Mouse (Mus musculus) megakaryocyte, embryonic 14.5 days (primary cell): ENCODE measurements around the gene Sbk3. TPM values are rescaled to one million over a fixed set of nuclear protein-coding genes. Genes with fewer than 3 reads are reported as not detected.

Source experiments
- H3K27me3 ChIP-seq: replicated peaks from 2 replicates; pipeline ENCODE3; 2012; ENCODE audit warnings: inconsistent platforms
- H3K36me3 ChIP-seq: replicated peaks from 2 replicates; pipeline ENCODE3; 2012; ENCODE audit warnings: low read length, inconsistent platforms, mixed read lengths
- H3K4me1 ChIP-seq: 2 replicates; pipeline ENCODE4 v1.6.1; 2012; ENCODE audit warnings: inconsistent platforms
- H3K4me3 ChIP-seq: replicated peaks from 2 replicates; pipeline ENCODE3; 2012; ENCODE audit warnings: moderate library complexity, mild to moderate bottlenecking, inconsistent platforms
- H3K9me3 ChIP-seq: 2 replicates; pipeline ENCODE4 v1.6.1; 2012; ENCODE audit warnings: inconsistent platforms
- FLI1 ChIP-seq: IDR thresholded peaks from 2 replicates; pipeline ENCODE4 v1.6.1; 2012; ENCODE audit warnings: low read length, inconsistent platforms, mixed read lengths
- GATA1 ChIP-seq: IDR thresholded peaks from 3 replicates; pipeline ENCODE4 v1.6.1; 2012; ENCODE audit warnings: mixed read lengths, low read length, inconsistent platforms, borderline replicate concordance
- polyA plus RNA-seq: library from polyadenylated mRNA; stranded (reverse); fragments of >175 nt; gene quantifications from 2 replicates; pipeline ENCODE4 v1.2.3, GENCODE M21; 2012; ENCODE audit warnings: low replicate concordance; ENCODE audit not compliant: insufficient read depth

The Sbk3 gene
- polyA plus RNA-seq, 1 experiment, result 0.06 TPM

- Histone ChIP-seq H3K9me3 (peaks cover 5% of the 10 kb centered on the region; the same call in 1 of the 2 replicates), H3K27me3 (peaks cover 2% of the 10 kb centered on the region), H3K4me1 (peaks cover 56% of the 10 kb centered on the region), H3K36me3 (peaks cover 51% of the 10 kb centered on the region), H3K4me3 (no peak overlapping the region)
- TF ChIP-seq GATA1 (no peak), FLI1 (no peak)
Measured at GRCm38 (mm10) chr7:4917494-4917893, 53.5 kb downstream of the Sbk3 start.

- Histone ChIP-seq H3K27me3 (no peaks in the 10 kb centered on the region), H3K4me3 (peak overlapping the region; percentile 99), H3K9me3 (peaks cover 5% of the 10 kb centered on the region; the same call in 1 of the 2 replicates), H3K36me3 (peaks cover 43% of the 10 kb centered on the region), H3K4me1 (peaks cover 42% of the 10 kb centered on the region)
- TF ChIP-seq FLI1 (no peak), GATA1 (no peak)
Measured at GRCm38 (mm10) chr7:4915669-4916416, 55.1 kb downstream of the Sbk3 start.

Other genes with a start within 250 kb of the Sbk3 start
- 0.43 TPM in 1 of 2 replicates, not detected in the other for gene Tmem150b, start 245.9 kb downstream of the Sbk3 start, polyA plus RNA-seq
- 241 and 733 TPM in 2 replicates for gene Kmt5c, start 231.1 kb downstream of the Sbk3 start, polyA plus RNA-seq
- gene Cox6b2, start 218.1 kb downstream of the Sbk3 start, polyA plus RNA-seq, result 47.7 and 94.6 TPM in 2 replicates
- gene Fam71e2, start 199.9 kb downstream of the Sbk3 start, polyA plus RNA-seq, result not detected in 2 replicates
- gene Il11, start 188.3 kb downstream of the Sbk3 start, polyA plus RNA-seq, result 0.26 and 1.9 TPM in 2 replicates
- gene Tmem190, start 188.2 kb downstream of the Sbk3 start, polyA plus RNA-seq, result not detected in 2 replicates
- 29.3 and 145 TPM in 2 replicates for gene Tmem238, start 181.5 kb downstream of the Sbk3 start, polyA plus RNA-seq
- gene Rpl28, start 178.3 kb downstream of the Sbk3 start, polyA plus RNA-seq, result 3,598 and 12,997 TPM in 2 replicates
- 217 and 258 TPM in 2 replicates for gene Ube2s, start 158.6 kb downstream of the Sbk3 start, polyA plus RNA-seq
- gene Shisa7, start 126.5 kb downstream of the Sbk3 start, polyA plus RNA-seq, result 0.07 TPM in 1 of 2 replicates, not detected in the other
- gene Isoc2b, start 100.9 kb downstream of the Sbk3 start, polyA plus RNA-seq, result 4.3 and 6.1 TPM in 2 replicates
- 7.2 and 17.1 TPM in 2 replicates for gene Isoc2a, start 94.0 kb downstream of the Sbk3 start, polyA plus RNA-seq
- not detected in 2 replicates for gene Gm36210, start 64.7 kb downstream of the Sbk3 start, polyA plus RNA-seq
- gene Zfp628, start 56.0 kb downstream of the Sbk3 start, polyA plus RNA-seq, result 33.6 and 53.4 TPM in 2 replicates
- gene Nat14, start 49.1 kb downstream of the Sbk3 start, polyA plus RNA-seq, result 0.51 TPM in 1 of 2 replicates, not detected in the other
- 0.09 and 1.5 TPM in 2 replicates for gene Ssc5d, start 45.4 kb downstream of the Sbk3 start, polyA plus RNA-seq
- gene Sbk2, start 6.8 kb downstream of the Sbk3 start, polyA plus RNA-seq, result 1.3 TPM in 1 of 2 replicates, not detected in the other
- 48.1 and 103 TPM in 2 replicates for gene Zfp579, start 25.0 kb upstream of the Sbk3 start, polyA plus RNA-seq
- gene Zfp524, start 43.2 kb upstream of the Sbk3 start, polyA plus RNA-seq, result 68.6 and 88.3 TPM in 2 replicates
- gene Fiz1, start 43.5 kb upstream of the Sbk3 start, polyA plus RNA-seq, result 17.2 and 28.0 TPM in 2 replicates
- not detected in 2 replicates for gene Gm44973, start 44.3 kb upstream of the Sbk3 start, polyA plus RNA-seq
- 30.6 and 81.9 TPM in 2 replicates for gene Zfp865, start 49.2 kb upstream of the Sbk3 start, polyA plus RNA-seq
- 7.3 and 34.4 TPM in 2 replicates for gene Ccdc106, start 49.4 kb upstream of the Sbk3 start, polyA plus RNA-seq
- not detected in 2 replicates for gene 4632433K11Rik, start 63.0 kb upstream of the Sbk3 start, polyA plus RNA-seq
- 0.96 and 6.5 TPM in 2 replicates for gene Zfp784, start 67.3 kb upstream of the Sbk3 start, polyA plus RNA-seq
- gene Zfp580, start 80.4 kb upstream of the Sbk3 start, polyA plus RNA-seq, result 58.5 and 224 TPM in 2 replicates
- 251 and 262 TPM in 2 replicates for gene U2af2, start 91.0 kb upstream of the Sbk3 start, polyA plus RNA-seq
- gene Epn1, start 109.1 kb upstream of the Sbk3 start, polyA plus RNA-seq, result 687 and 1,038 TPM in 2 replicates
- not detected in 2 replicates for gene Rfpl4, start 145.8 kb upstream of the Sbk3 start, polyA plus RNA-seq
- gene Rasl2-9, start 154.8 kb upstream of the Sbk3 start, polyA plus RNA-seq, result not detected in 2 replicates
- not detected in 2 replicates for gene Vmn1r55, start 178.5 kb upstream of the Sbk3 start, polyA plus RNA-seq
- gene Vmn1r56, start 225.6 kb upstream of the Sbk3 start, polyA plus RNA-seq, result not detected in 2 replicates
- gene Vmn1r57, start 247.3 kb upstream of the Sbk3 start, polyA plus RNA-seq, result not detected in 2 replicates